Mouse (Mus musculus) heart, adult 2 months (tissue): ENCODE results near the gene Galnt2. TPM values are rescaled to one million over a fixed set of nuclear protein-coding genes. Genes with fewer than 3 reads are reported as not detected.

Experiments
- DNase-seq, 2 experiments: peaks; one replicate each; pipeline ENCODE4 v3.0.0; 2021
- H3K27ac ChIP-seq: fragments of 200-600 bp; 2 replicates; pipeline ENCODE4 v1.8.1; 2022
- H3K27me3 ChIP-seq: fragments of 200-500 bp; 2 replicates; pipeline ENCODE4 v1.6.1; 2012; ENCODE audit warnings: mild to moderate bottlenecking, low read length, inconsistent platforms, mixed read lengths; ENCODE audit not compliant: control insufficient read depth, insufficient read depth
- H3K36me3 ChIP-seq: fragments of 200-500 bp; 2 replicates; pipeline ENCODE4 v1.6.1; 2012; ENCODE audit warnings: low read length, inconsistent platforms; ENCODE audit not compliant: control insufficient read depth, insufficient read depth
- H3K4me1 ChIP-seq: fragments of 200-500 bp; 2 replicates; pipeline ENCODE4 v1.6.1; 2011; ENCODE audit warnings: low read length; ENCODE audit not compliant: control insufficient read depth, insufficient read depth
- H3K4me3 ChIP-seq: fragments of 200-600 bp; 2 replicates; pipeline ENCODE4 v1.8.1; 2022
- H3K79me2 ChIP-seq: fragments of 200-500 bp; replicated peaks from 2 replicates; pipeline ENCODE4 v1.6.1; 2012; ENCODE audit warnings: mild to moderate bottlenecking, inconsistent platforms, low read length, moderate library complexity, mixed read lengths; ENCODE audit not compliant: control insufficient read depth, insufficient read depth
- H3K9ac ChIP-seq: fragments of 200-500 bp; 2 replicates; pipeline ENCODE4 v1.6.1; 2012; ENCODE audit warnings: low read depth, mild to moderate bottlenecking, control low read depth, inconsistent platforms, low read length, mixed read lengths
- CTCF ChIP-seq: fragments of 200-600 bp; IDR thresholded peaks from 2 replicates; pipeline ENCODE4 v1.8.1; 2022; ENCODE audit warnings: antibody characterized with exemption, mild to moderate bottlenecking, moderate library complexity
- EP300 ChIP-seq: fragments of 200-500 bp; IDR thresholded peaks from 2 replicates; pipeline ENCODE4 v1.6.1; 2011; ENCODE audit warnings: low read depth, low read length, control low read depth; ENCODE audit not compliant: insufficient read depth
- POLR2A ChIP-seq: fragments of 200-500 bp; IDR thresholded peaks from 2 replicates; pipeline ENCODE4 v1.6.1; 2011; ENCODE audit warnings: mild to moderate bottlenecking, low read depth, low read length, control low read depth; ENCODE audit not compliant: insufficient read depth
- WGBS: fragments of 180-500 bp; shearing (Covaris S2); methylation state at CpG from one replicate; pipeline ENCODE4 v1.1.7; 2018; 5-methylcytosine and 5-hydroxymethylcytosine counted together
- intact Hi-C: fragments of 180-260 bp; cut with DNase I; formaldehyde crosslinking; loops from one replicate; pipeline ENCODE4 v1.15.1; 2025
- polyA plus RNA-seq: library from polyadenylated mRNA; depleted of rRNA; stranded (reverse); fragments of >200 nt; gene quantifications from 2 replicates; pipeline ENCODE4 v1.2.3, GENCODE M21; 2012
- total RNA-seq, 2 experiments: library from RNA; stranded (reverse); gene quantifications; 2 replicates each; pipeline ENCODE4 v1.2.3; 2021

Galnt2 gene
- total and polyA plus RNA-seq, 3 experiments, result 3.7 to 42.9 (median 35.2) TPM

- no peak overlapping the region for H3K9ac ChIP-seq
- intact Hi-C loops, result no loop called here
- peaks cover 5% of the 10 kb centered on the region for H3K79me2 ChIP-seq
- H3K27ac ChIP-seq, result peak overlapping the region; percentile 7; the same call in 1 of the 2 replicates
- WGBS, result 52% methylated on average over 10 of the region's 10 CpGs
- no peaks in the 10 kb centered on the region for H3K27me3 ChIP-seq
- H3K4me3 ChIP-seq, result no peak overlapping the region
- TF ChIP-seq POLR2A (no peak), EP300 (no peak), CTCF (no peak)
- no peak for DNase-seq
- H3K36me3 ChIP-seq, result no peaks in the 10 kb centered on the region
- H3K4me1 ChIP-seq, result peaks cover 7% of the 10 kb centered on the region
Observed at GRCm38 (mm10) chr8:124294900-124295299, 63.7 kb downstream of the Galnt2 start.

- no peak for DNase-seq
- Histone ChIP-seq H3K4me1 (peaks cover 7% of the 10 kb centered on the region), H3K36me3 (no peaks in the 10 kb centered on the region), H3K4me3 (no peak overlapping the region), H3K9ac (no peak overlapping the region), H3K27ac (no peak overlapping the region), H3K27me3 (no peaks in the 10 kb centered on the region), H3K79me2 (peaks cover 5% of the 10 kb centered on the region)
- intact Hi-C loops, result no loop called here
- TF ChIP-seq CTCF, result no peak
- TF ChIP-seq EP300, result no peak
- no peak for TF ChIP-seq POLR2A
- WGBS, result 66% methylated on average over 6 of the region's 6 CpGs
Observed at GRCm38 (mm10) chr8:124295357-124295756, 64.2 kb downstream of the Galnt2 start.

GRCm38 (mm10) chr8:124301512-124301911, 70.3 kb downstream of the Galnt2 start:
- no peaks in the 10 kb centered on the region for H3K27me3 ChIP-seq

GRCm38 (mm10) chr8:124301935-124302555, 70.9 kb downstream of the Galnt2 start:
- Histone ChIP-seq H3K4me3 (no peak overlapping the region), H3K27me3 (no peaks in the 10 kb centered on the region), H3K4me1 (peaks cover 5% of the 10 kb centered on the region), H3K79me2 (peaks cover 2% of the 10 kb centered on the region), H3K27ac (no peak overlapping the region), H3K9ac (no peak overlapping the region), H3K36me3 (no peaks in the 10 kb centered on the region)
- 50% methylated on average over 7 of the region's 7 CpGs for WGBS
- no peak for TF ChIP-seq EP300
- no peak for TF ChIP-seq POLR2A
- no peak for TF ChIP-seq CTCF
- no peak for DNase-seq
- intact Hi-C loops, result no loop called here

More at GRCm38 (mm10) chr8:124301512-124301911, 70.3 kb downstream of the Galnt2 start:
- Histone ChIP-seq H3K79me2 (peaks cover 2% of the 10 kb centered on the region), H3K4me3 (no peak overlapping the region), H3K27ac (no peak overlapping the region), H3K9ac (no peak overlapping the region), H3K4me1 (peaks cover 5% of the 10 kb centered on the region), H3K36me3 (no peaks in the 10 kb centered on the region)
- intact Hi-C loops, result no loop called here
- no peak for DNase-seq
- TF ChIP-seq CTCF (no peak), EP300 (no peak), POLR2A (no peak)
- 60% methylated on average over 4 of the region's 4 CpGs for WGBS

- Histone ChIP-seq H3K36me3 (no peaks in the 10 kb centered on the region), H3K79me2 (peaks cover under 1% of the 10 kb centered on the region), H3K27me3 (no peaks in the 10 kb centered on the region), H3K27ac (no peak overlapping the region), H3K4me3 (no peak overlapping the region), H3K4me1 (peaks cover 11% of the 10 kb centered on the region), H3K9ac (no peak overlapping the region)
- WGBS, result 95% methylated on average over 15 of the region's 15 CpGs
- DNase-seq, result no peak
- TF ChIP-seq CTCF (no peak), POLR2A (no peak), EP300 (no peak)
- intact Hi-C loops, result no loop called here
Observed at GRCm38 (mm10) chr8:124303211-124303902, 72.2 kb downstream of the Galnt2 start.

GRCm38 (mm10) chr8:124304141-124304540, 73.0 kb downstream of the Galnt2 start:
- Histone ChIP-seq H3K4me1 (peaks cover 12% of the 10 kb centered on the region), H3K36me3 (no peaks in the 10 kb centered on the region), H3K4me3 (no peak overlapping the region), H3K79me2 (no peaks in the 10 kb centered on the region; the same call in 1 of the 2 replicates), H3K9ac (no peak overlapping the region), H3K27ac (no peak overlapping the region), H3K27me3 (no peaks in the 10 kb centered on the region)
- TF ChIP-seq EP300, result no peak
- 88% methylated on average over 4 of the region's 4 CpGs for WGBS
- intact Hi-C loops, result no loop called here
- no peak for DNase-seq
